Mouse (Mus musculus) hindbrain, embryonic 11.5 days (tissue): ENCODE measurements around the gene Stx18. TPM values are rescaled to one million over a fixed set of nuclear protein-coding genes. Genes with fewer than 3 reads are reported as not detected.

Experiments
- ATAC-seq: fragments of 200-750 bp; cut with Nextera tagmentation; 2 replicates; pipeline ENCODE4 v1.8.0; 2017; ENCODE audit warnings: mild to moderate bottlenecking, moderate TSS enrichment, moderate library complexity; ENCODE audit not compliant: low FRiP score
- DNase-seq: peaks from one replicate; pipeline ENCODE4 v3.0.0-alpha.2; 2015; ENCODE audit warnings: low spot score
- H3K27ac ChIP-seq: fragments of 300-500 bp; sonication (generic); 2 replicates; pipeline ENCODE4 v1.5.1; 2014; ENCODE audit warnings: mild to moderate bottlenecking, low read depth, low read length
- H3K27me3 ChIP-seq: fragments of 300-500 bp; sonication (generic); 2 replicates; pipeline ENCODE4 v1.6.1; 2014; ENCODE audit warnings: mild to moderate bottlenecking, low read length, moderate library complexity, mixed read lengths; ENCODE audit not compliant: control insufficient read depth, insufficient read depth
- H3K36me3 ChIP-seq: fragments of 300-500 bp; sonication (generic); 2 replicates; pipeline ENCODE4 v1.6.1; 2014; ENCODE audit warnings: mild to moderate bottlenecking, low read length, moderate library complexity, mixed read lengths; ENCODE audit not compliant: control insufficient read depth, insufficient read depth
- H3K4me1 ChIP-seq: fragments of 300-500 bp; sonication (generic); replicated peaks from 2 replicates; pipeline ENCODE4 v1.6.1; 2014; ENCODE audit warnings: low read length, mixed read lengths; ENCODE audit not compliant: control insufficient read depth, insufficient read depth
- H3K4me2 ChIP-seq: fragments of 300-500 bp; sonication (generic); replicated peaks from 2 replicates; pipeline ENCODE4 v1.6.1; 2014; ENCODE audit warnings: mild to moderate bottlenecking, low read depth, low read length
- H3K4me3 ChIP-seq: fragments of 300-500 bp; sonication (generic); 2 replicates; pipeline ENCODE4 v1.5.1; 2014; ENCODE audit warnings: low read depth, low read length
- H3K9ac ChIP-seq: fragments of 300-500 bp; sonication (generic); 2 replicates; pipeline ENCODE4 v1.6.1; 2014; ENCODE audit warnings: low read depth, low read length
- H3K9me3 ChIP-seq: fragments of 300-500 bp; sonication (generic); 2 replicates; pipeline ENCODE4 v1.6.1; 2016; ENCODE audit warnings: low read length; ENCODE audit not compliant: control insufficient read depth
- WGBS: fragments of 180-500 bp; shearing (Covaris S2); extraction: QIAGEN DNeasy Blood & Tissue Kit; methylation state at CpG from one replicate; pipeline ENCODE4 v1.1.7; 2014; 5-methylcytosine and 5-hydroxymethylcytosine counted together
- polyA plus RNA-seq: library from polyadenylated mRNA; unstranded; fragments of >200 nt; fragmentation: Nextera tagmentation; extraction: Ambion mirVana; gene quantifications from 2 replicates; pipeline ENCODE4 v1.2.1, GENCODE M21; 2014

Stx18 gene
- polyA plus RNA-seq, 1 experiment from 2014 or later: 59.1 TPM

GRCm38 (mm10) chr5:38016945-38017344 lies 21.6 kb upstream of the Stx18 start:
- no peaks in the 10 kb centered on the region for H3K27me3 ChIP-seq
- no peaks in the 10 kb centered on the region for H3K4me1 ChIP-seq
- no peaks in the 10 kb centered on the region for H3K9me3 ChIP-seq
- DNase-seq (no peak), ATAC-seq (no peak)
- no peak overlapping the region for H3K9ac ChIP-seq
- WGBS: 88% methylated on average over 3 of the region's 3 CpGs
- H3K4me3 ChIP-seq: no peak overlapping the region
- H3K36me3 ChIP-seq: no peaks in the 10 kb centered on the region
- H3K27ac ChIP-seq: no peak overlapping the region
- no peak overlapping the region for H3K4me2 ChIP-seq

GRCm38 (mm10) chr5:38027656-38028055 lies 10.9 kb upstream of the Stx18 start:
- Histone ChIP-seq H3K9me3 (no peaks in the 10 kb centered on the region), H3K9ac (no peak overlapping the region), H3K4me3 (no peak overlapping the region), H3K27ac (no peak overlapping the region), H3K4me1 (no peaks in the 10 kb centered on the region), H3K4me2 (no peak overlapping the region), H3K36me3 (no peaks in the 10 kb centered on the region), H3K27me3 (no peaks in the 10 kb centered on the region)
- WGBS: 84% methylated on average over 5 of the region's 5 CpGs
- DNase-seq (no peak), ATAC-seq (no peak)

- H3K4me1 ChIP-seq: no peaks in the 10 kb centered on the region
- H3K9ac ChIP-seq: peak overlapping the region; percentile 94
- DNase-seq (peak; percentile 24), ATAC-seq (no peak)
- H3K4me2 ChIP-seq: peak overlapping the region; percentile 54
- WGBS: 22% methylated on average over 9 of the region's 9 CpGs
- H3K36me3 ChIP-seq: no peaks in the 10 kb centered on the region
- peak overlapping the region; percentile 81 for H3K4me3 ChIP-seq
- no peaks in the 10 kb centered on the region for H3K27me3 ChIP-seq
- no peak overlapping the region for H3K27ac ChIP-seq
- no peaks in the 10 kb centered on the region for H3K9me3 ChIP-seq
Observed at GRCm38 (mm10) chr5:38038274-38038673, 268 bp upstream of the Stx18 start.

GRCm38 (mm10) chr5:38039796-38040195 lies 1.3 kb downstream of the Stx18 start:
- 34% methylated on average over 9 of the region's 9 CpGs for WGBS
- Histone ChIP-seq H3K4me3 (peak overlapping the region; percentile 81), H3K4me1 (no peaks in the 10 kb centered on the region), H3K9ac (peak overlapping the region; percentile 94), H3K9me3 (no peaks in the 10 kb centered on the region), H3K36me3 (no peaks in the 10 kb centered on the region), H3K4me2 (peak overlapping the region; percentile 70), H3K27me3 (no peaks in the 10 kb centered on the region), H3K27ac (no peak overlapping the region)
- DNase-seq (no peak), ATAC-seq (peak; percentile 45)

DNA sequence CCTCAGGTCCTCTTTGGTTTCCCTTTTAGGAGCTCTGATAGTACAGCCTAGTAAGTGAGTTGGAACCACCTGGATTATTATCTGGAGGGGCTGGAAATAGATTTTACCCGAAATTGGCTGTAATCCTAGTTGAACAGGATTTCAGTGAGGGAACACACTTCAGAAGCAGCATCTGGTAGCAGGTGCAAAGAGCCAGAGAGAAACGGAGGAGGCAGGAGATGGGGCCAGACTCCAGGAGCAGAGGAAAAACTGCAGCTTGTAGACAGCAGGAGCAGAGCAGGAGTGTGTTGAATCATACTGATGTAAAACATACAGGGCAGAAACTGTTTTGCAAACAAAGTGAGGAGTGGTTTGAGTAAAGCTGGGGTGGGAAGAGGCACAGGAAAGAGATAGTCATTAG lies 6.4 kb downstream of the Stx18 start:
- Histone ChIP-seq H3K4me2 (no peak overlapping the region), H3K27me3 (no peaks in the 10 kb centered on the region), H3K4me1 (no peaks in the 10 kb centered on the region), H3K9ac (no peak overlapping the region), H3K27ac (no peak overlapping the region), H3K4me3 (no peak overlapping the region), H3K36me3 (no peaks in the 10 kb centered on the region), H3K9me3 (no peaks in the 10 kb centered on the region)
- DNase-seq: no peak
- WGBS: 61% methylated on average over 2 of the region's 2 CpGs
- ATAC-seq: no peak

GRCm38 (mm10) chr5:38048177-38048576 lies 9.6 kb downstream of the Stx18 start:
- Histone ChIP-seq H3K9ac (no peak overlapping the region), H3K36me3 (no peaks in the 10 kb centered on the region), H3K27ac (no peak overlapping the region), H3K4me2 (no peak overlapping the region), H3K9me3 (no peaks in the 10 kb centered on the region), H3K27me3 (no peaks in the 10 kb centered on the region), H3K4me3 (no peak overlapping the region), H3K4me1 (no peaks in the 10 kb centered on the region)
- 55% methylated on average over 3 of the region's 3 CpGs for whole genome bisulfite sequencing
- no peak for DNase-seq
- ATAC-seq: no peak

GRCm38 (mm10) chr5:38061051-38061450 lies 22.5 kb downstream of the Stx18 start:
- DNase-seq (no peak), ATAC-seq (no peak)
- Histone ChIP-seq H3K27me3 (no peaks in the 10 kb centered on the region), H3K27ac (no peak overlapping the region), H3K9me3 (no peaks in the 10 kb centered on the region), H3K4me2 (no peak overlapping the region), H3K4me3 (no peak overlapping the region), H3K36me3 (no peaks in the 10 kb centered on the region), H3K4me1 (no peaks in the 10 kb centered on the region; the same call in 1 of the 2 replicates), H3K9ac (no peak overlapping the region)
- WGBS: 45% methylated on average over 2 of the region's 2 CpGs

DNA sequence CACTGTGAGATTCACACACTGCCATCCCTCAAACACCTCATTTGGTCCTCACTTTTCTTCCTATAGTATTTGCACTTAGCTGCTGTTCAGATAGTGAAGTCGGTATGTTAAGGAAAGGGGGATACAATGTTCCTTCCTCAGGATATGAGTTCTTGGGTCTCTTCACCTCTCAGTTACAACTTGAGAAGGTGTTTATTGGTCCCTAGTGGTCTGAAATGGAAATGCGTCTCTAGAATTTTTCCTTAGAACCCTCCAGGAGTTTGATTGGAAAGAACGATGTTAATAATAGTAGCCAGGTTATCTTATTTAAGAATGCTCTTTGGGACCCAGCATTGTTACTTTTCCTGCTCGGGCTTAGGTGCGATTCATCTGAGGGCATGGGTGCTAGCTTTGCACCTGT lies 24.2 kb downstream of the Stx18 start:
- no peak overlapping the region for H3K27ac ChIP-seq
- H3K4me2 ChIP-seq: no peak overlapping the region
- H3K27me3 ChIP-seq: no peaks in the 10 kb centered on the region
- H3K9me3 ChIP-seq: no peaks in the 10 kb centered on the region
- H3K4me1 ChIP-seq: no peaks in the 10 kb centered on the region; the same call in 1 of the 2 replicates
- no peak overlapping the region for H3K9ac ChIP-seq
- WGBS: 26% methylated on average over 5 of the region's 5 CpGs
- H3K4me3 ChIP-seq: no peak overlapping the region
- DNase-seq: peak; percentile 56
- no peaks in the 10 kb centered on the region for H3K36me3 ChIP-seq
- ATAC-seq: no peak

DNA sequence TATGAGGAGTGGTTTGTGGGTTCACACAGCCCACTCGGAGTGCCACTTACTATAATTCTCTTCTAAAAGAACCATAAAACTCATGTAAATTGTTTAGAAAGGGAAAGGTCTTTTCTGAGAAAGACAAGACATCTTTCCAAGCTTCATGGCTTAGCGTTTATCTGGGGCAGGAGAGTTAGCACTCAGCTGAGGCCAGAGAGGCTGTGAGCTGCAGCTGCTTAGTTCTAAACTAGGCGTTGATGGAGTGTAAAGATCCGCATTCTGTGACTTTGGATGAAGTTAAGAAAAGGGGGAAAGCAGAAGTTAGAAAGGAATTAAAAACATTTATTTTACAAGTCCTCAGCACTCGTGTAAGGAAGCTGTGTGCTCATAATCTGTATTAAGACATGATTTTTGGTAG lies 24.8 kb downstream of the Stx18 start:
- WGBS: 75% methylated on average over 5 of the region's 5 CpGs
- Histone ChIP-seq H3K4me1 (no peaks in the 10 kb centered on the region; the same call in 1 of the 2 replicates), H3K4me2 (no peak overlapping the region), H3K27ac (no peak overlapping the region), H3K27me3 (no peaks in the 10 kb centered on the region), H3K9ac (no peak overlapping the region), H3K9me3 (no peaks in the 10 kb centered on the region), H3K36me3 (no peaks in the 10 kb centered on the region), H3K4me3 (no peak overlapping the region)
- DNase-seq (no peak), ATAC-seq (no peak)
